Mouse (Mus musculus) ovary, adult 18-20 months (tissue): ENCODE results near the gene Heatr1.

Source experiments
- DNase-seq: peaks from one replicate; pipeline ENCODE4 v3.0.0; 2022; ENCODE audit warnings: low spot score, mixed read lengths

Heatr1 gene

GRCm38 (mm10) chr13:12394609-12395505, at the start of gene Heatr1:
Gene Heatr1 (plus strand): TSS chr13:12395027.
- DNase-seq, result peak; percentile 95

GRCm38 (mm10) chr13:12346837-12347236, 48.0 kb upstream of the Heatr1 start:
- no peak for DNase-seq

- no peak for DNase-seq
These were observed 45.5 kb upstream of the Heatr1 start for GRCm38 (mm10) chr13:12349197-12349824.

GRCm38 (mm10) chr13:12356184-12356583, 38.6 kb upstream of the Heatr1 start:
- DNase-seq, result no peak

GRCm38 (mm10) chr13:12357554-12357953, 37.3 kb upstream of the Heatr1 start:
- no peak for DNase-seq

GRCm38 (mm10) chr13:12361486-12361885, 33.3 kb upstream of the Heatr1 start:
- DNase-seq, result no peak

GRCm38 (mm10) chr13:12369041-12369621, 25.7 kb upstream of the Heatr1 start:
- no peak for DNase-seq

- DNase-seq, result no peak
These were observed 24.9 kb upstream of the Heatr1 start for GRCm38 (mm10) chr13:12369930-12370329.

GRCm38 (mm10) chr13:12372755-12373154, 22.1 kb upstream of the Heatr1 start:
- DNase-seq, result no peak

- DNase-seq, result no peak
These were observed 18.0 kb upstream of the Heatr1 start for GRCm38 (mm10) chr13:12376778-12377177.

- DNase-seq, result no peak
These were observed 10.0 kb upstream of the Heatr1 start for GRCm38 (mm10) chr13:12384796-12385195.

GRCm38 (mm10) chr13:12386286-12386685, 8.5 kb upstream of the Heatr1 start:
- no peak for DNase-seq

GRCm38 (mm10) chr13:12395571-12395970, 744 bp downstream of the Heatr1 start:
- no peak for DNase-seq

- no peak for DNase-seq
These were observed 13.7 kb downstream of the Heatr1 start for GRCm38 (mm10) chr13:12408343-12409066.

GRCm38 (mm10) chr13:12412016-12412415, 17.2 kb downstream of the Heatr1 start:
- no peak for DNase-seq

GRCm38 (mm10) chr13:12420596-12420995, 25.8 kb downstream of the Heatr1 start:
- no peak for DNase-seq

GRCm38 (mm10) chr13:12428556-12428955, 33.7 kb downstream of the Heatr1 start:
- no peak for DNase-seq

- no peak for DNase-seq
These were observed 39.0 kb downstream of the Heatr1 start for GRCm38 (mm10) chr13:12433843-12434242.

GRCm38 (mm10) chr13:12439586-12439985, 44.8 kb downstream of the Heatr1 start:
- no peak for DNase-seq

- DNase-seq, result no peak
These were observed 46.0 kb downstream of the Heatr1 start for GRCm38 (mm10) chr13:12440813-12441212.

GRCm38 (mm10) chr13:12442008-12442587, 47.3 kb downstream of the Heatr1 start:
- DNase-seq, result peak; percentile 27

GRCm38 (mm10) chr13:12453150-12453549, 58.3 kb downstream of the Heatr1 start:
- DNase-seq, result no peak
